Mouse (Mus musculus) bone marrow, adult 2 months (tissue): ENCODE measurements around the gene Gngt1.

ENCODE experiments used
- CTCF ChIP-seq: fragments of 200-500 bp; IDR thresholded peaks from 2 replicates; pipeline ENCODE4 v1.5.1; 2011; ENCODE audit warnings: low read length, control low read depth; ENCODE audit not compliant: control insufficient read depth, insufficient read depth
- POLR2A ChIP-seq: fragments of 200-500 bp; IDR thresholded peaks from 2 replicates; pipeline ENCODE4 v1.6.1; 2011; ENCODE audit warnings: low read depth, mild to moderate bottlenecking, control low read depth, low read length, borderline replicate concordance; ENCODE audit not compliant: control insufficient read depth

GRCm38 (mm10) chr6:3998089-3998488 is 4.5 kb downstream of the Gngt1 start:
- no peak for TF ChIP-seq CTCF
- TF ChIP-seq POLR2A = no peak
